Mouse (Mus musculus) CH12F3 (cell line): Measurements from ENCODE around the gene Gnai2.

Experiments
- in situ Hi-C: fragments of 300-500 bp; cut with MboI; formaldehyde crosslinking; loops from 2 replicates; pipeline ENCODE4 v1.14.3; 2020; ENCODE audit warnings: low sequenced_read_pairs

Gene Gnai2

GRCm38 (mm10) chr9:107612191-107612944, 22.8 kb downstream of the Gnai2 start:
- in situ Hi-C loops, result no loop called here

DNA sequence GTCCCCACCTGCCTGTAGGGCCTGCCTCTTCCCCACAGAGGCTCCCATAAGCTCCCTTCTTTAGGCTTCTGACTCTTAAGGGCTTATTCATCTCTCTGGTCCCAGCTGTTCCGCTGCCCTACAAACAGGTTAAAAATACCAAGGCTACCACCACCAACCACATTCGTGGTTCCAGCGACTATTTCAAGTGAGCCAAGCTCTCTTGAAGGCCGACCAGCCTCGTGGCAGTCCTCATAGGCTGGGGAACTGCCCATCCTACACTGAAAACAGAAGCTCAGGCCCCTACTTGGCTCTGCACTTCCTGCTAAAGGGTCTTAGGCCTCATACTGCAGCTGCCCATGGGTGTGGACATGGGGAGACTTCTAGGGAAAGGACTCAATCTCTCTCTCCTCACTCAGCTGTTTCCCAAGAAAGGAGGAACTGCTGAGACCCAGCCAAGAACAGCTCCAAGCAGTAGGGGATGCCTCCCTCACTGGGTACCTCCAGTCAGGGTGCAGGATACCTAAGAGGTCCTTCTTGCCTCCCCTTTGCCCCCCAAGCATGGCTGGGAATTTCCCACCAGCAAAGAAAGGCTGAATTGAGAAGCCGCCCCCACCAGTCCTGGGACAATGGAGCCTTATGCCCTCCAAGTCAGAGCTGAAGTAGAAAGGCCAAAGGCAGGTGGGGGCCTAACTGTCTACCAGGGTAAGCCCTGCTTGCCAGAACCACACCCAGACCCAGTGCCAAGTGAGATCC, 23.5 kb downstream of the Gnai2 start:
- in situ Hi-C loops, result no loop called here

DNA sequence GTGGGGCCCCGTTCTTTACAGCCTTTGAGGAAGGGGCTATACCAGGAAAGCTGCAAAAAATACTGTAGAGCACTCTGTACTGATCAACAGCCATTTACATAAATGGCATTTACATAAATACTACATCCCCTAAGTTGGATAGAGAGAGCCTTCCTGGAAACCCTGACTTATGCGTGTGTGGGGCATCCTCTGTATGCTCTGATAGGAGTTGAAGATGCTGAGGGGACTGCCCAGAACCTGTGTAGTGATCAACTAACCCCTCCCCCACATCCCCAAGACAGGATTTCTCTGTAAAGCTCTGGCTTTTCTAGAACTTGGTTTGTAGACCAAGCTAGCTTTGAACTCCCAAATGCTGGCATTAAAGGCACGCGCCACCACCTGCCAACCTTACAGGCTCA, 25.7 kb downstream of the Gnai2 start:
- in situ Hi-C loops, result no loop called here

GRCm38 (mm10) chr9:107608741-107609432, 26.3 kb downstream of the Gnai2 start, which contains the start of gene Sema3b:
Gene Sema3b (minus strand): TSS chr9:107609229.
- in situ Hi-C loops, result no loop called here

- in situ Hi-C loops, result no loop called here
These were observed 27.4 kb downstream of the Gnai2 start for GRCm38 (mm10) chr9:107607653-107608245.

- in situ Hi-C loops, result no loop called here
These were observed 28.1 kb downstream of the Gnai2 start for GRCm38 (mm10) chr9:107607036-107607435.

DNA sequence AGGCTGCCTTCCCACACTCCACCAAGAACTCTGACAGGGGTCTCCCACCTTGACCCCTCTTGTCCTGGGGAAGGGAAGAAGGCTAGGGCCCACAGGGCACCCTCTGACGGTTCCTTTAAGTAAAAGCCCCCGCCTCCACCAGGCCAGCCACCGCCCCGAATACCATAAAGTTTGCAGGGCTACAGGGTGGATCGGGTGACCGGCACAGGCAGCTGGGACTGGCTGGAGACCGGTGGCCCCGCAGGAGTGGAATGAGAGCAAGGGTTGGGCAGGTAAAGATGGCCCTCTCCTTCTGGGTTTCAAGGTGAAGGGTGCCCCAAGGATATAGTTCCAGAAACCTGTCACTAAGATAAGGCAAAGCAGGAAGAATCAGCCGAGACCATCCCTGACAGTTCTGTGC, 28.6 kb downstream of the Gnai2 start:
- in situ Hi-C loops, result no loop called here

GRCm38 (mm10) chr9:107605041-107605661, 30.0 kb downstream of the Gnai2 start:
- in situ Hi-C loops, result no loop called here

GRCm38 (mm10) chr9:107603251-107603650, 31.9 kb downstream of the Gnai2 start:
- in situ Hi-C loops, result no loop called here

GRCm38 (mm10) chr9:107602068-107602648, 33.0 kb downstream of the Gnai2 start:
- in situ Hi-C loops, result no loop called here

GRCm38 (mm10) chr9:107601275-107601674, 33.9 kb downstream of the Gnai2 start:
- in situ Hi-C loops, result no loop called here

DNA sequence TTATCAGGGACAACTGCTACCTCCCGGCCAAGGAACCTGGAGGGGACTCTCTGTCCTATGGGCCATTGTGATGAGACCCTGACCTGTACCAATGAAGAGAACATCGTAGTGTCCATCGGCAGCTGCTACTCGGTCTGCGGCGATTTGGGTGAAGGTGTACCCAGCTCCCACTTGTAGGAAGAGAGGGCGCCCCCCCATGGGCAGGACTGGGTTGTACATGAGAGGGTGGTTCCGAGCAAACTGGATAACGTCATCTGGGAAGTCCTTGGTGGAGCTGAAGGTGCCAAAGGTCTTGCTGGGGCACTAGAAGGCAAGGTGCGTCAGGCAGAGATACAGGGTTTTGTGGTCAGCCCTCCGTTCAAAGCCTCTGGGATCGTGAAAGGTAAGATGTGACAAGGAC, 34.4 kb downstream of the Gnai2 start:
- in situ Hi-C loops, result no loop called here

GRCm38 (mm10) chr9:107599842-107600241, 35.3 kb downstream of the Gnai2 start:
- in situ Hi-C loops, result no loop called here

DNA sequence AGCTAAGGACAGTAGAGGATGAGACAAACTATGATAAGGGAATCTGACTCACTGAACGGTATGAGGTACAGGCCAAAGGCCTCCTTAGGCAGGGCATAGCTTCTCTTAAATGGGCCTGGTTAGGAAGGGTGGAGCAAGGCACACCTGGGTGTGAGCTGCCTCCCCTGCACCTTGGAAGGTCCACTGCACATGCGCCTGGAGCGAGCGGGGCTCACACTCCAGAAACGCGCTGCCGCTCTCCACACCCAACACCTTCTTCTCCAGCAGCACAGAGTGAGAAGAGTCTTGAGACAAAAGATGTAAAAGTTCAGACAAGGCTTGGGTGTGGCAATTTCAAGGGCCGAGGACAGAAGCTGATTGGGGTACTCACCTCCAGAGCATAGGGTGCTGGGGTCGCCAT, 35.7 kb downstream of the Gnai2 start:
- in situ Hi-C loops, result no loop called here

GRCm38 (mm10) chr9:107598385-107598784, 36.8 kb downstream of the Gnai2 start:
- in situ Hi-C loops, result no loop called here

- in situ Hi-C loops, result no loop called here
These were observed 38.3 kb downstream of the Gnai2 start for GRCm38 (mm10) chr9:107596619-107597569.

- in situ Hi-C loops, result no loop called here
These were observed 40.7 kb downstream of the Gnai2 start for GRCm38 (mm10) chr9:107594281-107595062.

DNA sequence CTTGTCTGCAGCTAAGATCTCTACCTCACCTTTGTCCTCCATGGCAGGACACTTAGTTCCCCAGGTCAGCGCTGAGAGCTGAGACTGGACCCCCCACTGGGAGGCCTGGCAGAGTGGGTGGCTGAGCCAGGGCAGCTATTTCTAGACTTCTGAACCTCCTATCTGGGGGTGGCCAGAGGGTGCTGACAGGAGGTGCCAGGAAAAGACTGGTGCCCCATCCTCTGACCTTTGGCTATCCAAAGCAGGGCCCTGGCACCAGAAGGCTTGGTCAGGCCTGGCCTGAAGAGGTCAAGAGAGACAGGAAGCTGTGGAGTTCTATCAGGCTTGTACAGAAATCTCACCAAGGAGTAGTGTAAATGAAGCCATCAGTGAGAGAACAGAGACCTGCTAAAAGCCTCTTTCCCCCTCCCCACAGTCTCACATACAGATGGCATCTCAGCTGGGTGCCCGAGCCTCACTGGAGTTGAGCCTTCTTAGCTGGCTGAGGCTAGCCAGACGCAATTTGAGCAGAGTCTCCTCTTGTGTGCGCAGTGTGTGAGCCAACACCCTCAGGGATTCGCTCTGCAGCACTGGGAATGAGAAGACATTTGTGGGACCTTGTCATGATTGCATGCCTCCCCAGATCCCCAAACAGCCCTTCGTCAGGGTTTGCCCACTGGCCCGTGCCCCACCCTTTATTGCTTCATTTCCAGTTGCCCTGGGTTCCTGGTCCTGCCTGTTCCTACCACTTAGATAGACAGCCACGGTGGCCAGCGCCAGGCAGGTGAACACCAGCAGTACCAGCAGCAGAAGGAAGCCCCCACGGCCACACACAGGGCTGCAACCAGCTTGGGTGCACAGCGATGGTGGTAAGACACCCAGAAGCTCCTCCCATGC, 41.8 kb downstream of the Gnai2 start:
- in situ Hi-C loops, result no loop called here
